Mouse (Mus musculus) embryonic fibroblast, embryonic 13.5 days (primary cell): ENCODE measurements around the gene Specc1.

Source experiments
- CTCF ChIP-seq: IDR thresholded peaks from 2 replicates; pipeline ENCODE4 v1.5.1; 2011; ENCODE audit warnings: mild to moderate bottlenecking, control low read depth, low read length, moderate library complexity, borderline replicate concordance; ENCODE audit not compliant: insufficient read depth
- POLR2A ChIP-seq: IDR thresholded peaks from 2 replicates; pipeline ENCODE4 v1.6.1; 2011; ENCODE audit warnings: low read depth, mild to moderate bottlenecking, control low read depth, low read length, moderate library complexity

- TF ChIP-seq CTCF = no peak
- TF ChIP-seq POLR2A = no peak
These were observed 10.5 kb downstream of the Specc1 start for GRCm38 (mm10) chr11:61967034-61967433.
